Mouse (Mus musculus) forebrain, embryonic 14.5 days (tissue): ENCODE data around the gene Nmi. TPM values are rescaled to one million over a fixed set of nuclear protein-coding genes. Genes with fewer than 3 reads are reported as not detected.
A peak's percentile ranks its signal among the peaks of the same experiment; 100 is the strongest.

Source experiments
- ATAC-seq: fragments of 200-750 bp; cut with Nextera tagmentation; 2 replicates; pipeline ENCODE4 v1.8.0; 2017; ENCODE audit warnings: mild to moderate bottlenecking, moderate library complexity
- DNase-seq: peaks from one replicate; pipeline ENCODE4 v3.0.0-alpha.2; 2015; ENCODE audit warnings: low spot score
- H3K27ac ChIP-seq: fragments of 300-500 bp; sonication (generic); 2 replicates; pipeline ENCODE4 v1.5.1; 2014; ENCODE audit warnings: low read depth, mild to moderate bottlenecking, control low read depth, low read length, moderate library complexity
- H3K27me3 ChIP-seq: fragments of 300-500 bp; sonication (generic); replicated peaks from 2 replicates; pipeline ENCODE4 v1.6.1; 2014; ENCODE audit warnings: low read length, control low read depth, mixed read lengths; ENCODE audit not compliant: control insufficient read depth, insufficient read depth
- H3K36me3 ChIP-seq: fragments of 300-500 bp; sonication (generic); 2 replicates; pipeline ENCODE4 v1.6.1; 2014; ENCODE audit warnings: low read length, control low read depth; ENCODE audit not compliant: control insufficient read depth, insufficient read depth
- H3K4me1 ChIP-seq: fragments of 300-500 bp; sonication (generic); 2 replicates; pipeline ENCODE4 v1.6.1; 2014; ENCODE audit warnings: antibody characterized with exemption, low read length, control low read depth; ENCODE audit not compliant: control insufficient read depth, insufficient read depth
- H3K4me2 ChIP-seq: fragments of 300-500 bp; sonication (generic); 2 replicates; pipeline ENCODE4 v1.6.1; 2014; ENCODE audit warnings: mild to moderate bottlenecking, control low read depth, low read length
- H3K4me3 ChIP-seq: fragments of 300-500 bp; sonication (generic); 2 replicates; pipeline ENCODE4 v1.5.1; 2014; ENCODE audit warnings: low read depth, low read length, control low read depth
- H3K9ac ChIP-seq: fragments of 300-500 bp; sonication (generic); 2 replicates; pipeline ENCODE4 v1.6.1; 2014; ENCODE audit warnings: mild to moderate bottlenecking, low read length, control low read depth, moderate library complexity
- H3K9me3 ChIP-seq: fragments of 300-500 bp; sonication (generic); replicated peaks from 2 replicates; pipeline ENCODE4 v1.6.1; 2016; ENCODE audit warnings: low read length, control low read depth, mixed read lengths; ENCODE audit not compliant: control insufficient read depth
- WGBS: fragments of 180-500 bp; shearing (Covaris S2); extraction: QIAGEN DNeasy Blood & Tissue Kit; methylation state at CpG from one replicate; pipeline ENCODE4 v1.1.7; 2014; 5-methylcytosine and 5-hydroxymethylcytosine counted together
- polyA plus RNA-seq: library from polyadenylated mRNA; unstranded; fragments of >200 nt; fragmentation: Nextera tagmentation; extraction: Ambion mirVana; gene quantifications from 2 replicates; pipeline ENCODE4 v1.2.1, GENCODE M21; 2014

The Nmi gene
- polyA plus RNA-seq, 1 experiment from 2014 or later, result 5.0 TPM

- no peak for ATAC-seq
- H3K4me2 ChIP-seq, result no peak overlapping the region
Measured at GRCm38 (mm10) chr2:51935921-51936320, 37.4 kb downstream of the Nmi start.

GRCm38 (mm10) chr2:51934574-51935334 lies 38.5 kb downstream of the Nmi start, which contains the start of gene Rbm43:
Gene Rbm43 (minus strand): TSS chr2:51935163.
- ATAC-seq (peak; percentile 92), DNase-seq (peak; percentile 77)
- peak within 1 kb of the TSS; percentile 67 for H3K9ac ChIP-seq
- 0 out of 2 replicates have a peak, but pooled peaks cover 3% of the 10 kb centered on the region for H3K4me1 ChIP-seq
- no peaks in the 10 kb centered on the region for H3K27me3 ChIP-seq
- 2% methylated on average over 48 of the region's 48 CpGs for WGBS
- H3K9me3 ChIP-seq, result no peaks in the 10 kb centered on the region
- peak within 1 kb of the TSS; percentile 87 for H3K4me2 ChIP-seq
- no peaks in the 10 kb centered on the region for H3K36me3 ChIP-seq
- peak within 1 kb of the TSS; percentile 47 for H3K4me3 ChIP-seq
- H3K27ac ChIP-seq, result peak within 1 kb of the TSS; percentile 21; the same call in 1 of the 2 replicates

More at GRCm38 (mm10) chr2:51935921-51936320, 37.4 kb downstream of the Nmi start:
- no peak overlapping the region for H3K4me3 ChIP-seq
- DNase-seq, result no peak
- H3K36me3 ChIP-seq, result no peaks in the 10 kb centered on the region
- no peaks in the 10 kb centered on the region for H3K27me3 ChIP-seq
- no peak overlapping the region for H3K9ac ChIP-seq
- H3K27ac ChIP-seq, result no peak overlapping the region
- H3K9me3 ChIP-seq, result no peaks in the 10 kb centered on the region
- H3K4me1 ChIP-seq, result 0 out of 2 replicates have a peak, but pooled peaks cover 3% of the 10 kb centered on the region
- 95% methylated on average over 7 of the region's 7 CpGs for WGBS

GRCm38 (mm10) chr2:51933341-51934134 lies 39.8 kb downstream of the Nmi start:
- H3K4me2 ChIP-seq, result no peak overlapping the region
- H3K27me3 ChIP-seq, result no peaks in the 10 kb centered on the region
- H3K4me3 ChIP-seq, result no peak overlapping the region
- H3K27ac ChIP-seq, result no peak overlapping the region
- H3K9me3 ChIP-seq, result no peaks in the 10 kb centered on the region
- DNase-seq, result no peak
- no peak for ATAC-seq
- H3K9ac ChIP-seq, result no peak overlapping the region
- WGBS, result 76% methylated on average over 12 of the region's 12 CpGs
- H3K36me3 ChIP-seq, result no peaks in the 10 kb centered on the region
- 0 out of 2 replicates have a peak, but pooled peaks cover 3% of the 10 kb centered on the region for H3K4me1 ChIP-seq

- H3K4me3 ChIP-seq, result no peak overlapping the region
- ATAC-seq (no peak), DNase-seq (no peak)
- H3K9me3 ChIP-seq, result no peaks in the 10 kb centered on the region
- H3K27ac ChIP-seq, result no peak overlapping the region
- H3K27me3 ChIP-seq, result no peaks in the 10 kb centered on the region
- no peaks in the 10 kb centered on the region for H3K36me3 ChIP-seq
- H3K9ac ChIP-seq, result no peak overlapping the region
- no peak overlapping the region for H3K4me2 ChIP-seq
- 0 out of 2 replicates have a peak, but pooled peaks cover 3% of the 10 kb centered on the region for H3K4me1 ChIP-seq
- 93% methylated on average over 7 of the region's 7 CpGs for WGBS
Measured at GRCm38 (mm10) chr2:51931241-51931640, 42.1 kb downstream of the Nmi start.

- Histone ChIP-seq H3K36me3 (no peaks in the 10 kb centered on the region), H3K27ac (no peak overlapping the region), H3K9ac (no peak overlapping the region), H3K4me2 (no peak overlapping the region), H3K4me1 (no peaks in the 10 kb centered on the region), H3K9me3 (no peaks in the 10 kb centered on the region), H3K27me3 (no peaks in the 10 kb centered on the region), H3K4me3 (no peak overlapping the region)
- DNase-seq, result peak; percentile 92
- 9% methylated on average over 5 of the region's 5 CpGs for WGBS
- peak; percentile 80 for ATAC-seq
Measured at GRCm38 (mm10) chr2:51914944-51915680, 58.2 kb downstream of the Nmi start.

- H3K36me3 ChIP-seq, result no peaks in the 10 kb centered on the region
- no peaks in the 10 kb centered on the region for H3K4me1 ChIP-seq
- no peak overlapping the region for H3K9ac ChIP-seq
- no peak overlapping the region for H3K27ac ChIP-seq
- no peaks in the 10 kb centered on the region for H3K9me3 ChIP-seq
- H3K27me3 ChIP-seq, result no peaks in the 10 kb centered on the region
- no peak overlapping the region for H3K4me2 ChIP-seq
- WGBS, result 63% methylated on average over 7 of the region's 7 CpGs
- no peak overlapping the region for H3K4me3 ChIP-seq
- ATAC-seq (no peak), DNase-seq (no peak)
Measured at GRCm38 (mm10) chr2:51914532-51914931, 58.8 kb downstream of the Nmi start.

- no peaks in the 10 kb centered on the region for H3K9me3 ChIP-seq
- H3K27ac ChIP-seq, result no peak overlapping the region
- ATAC-seq (no peak), DNase-seq (no peak)
- H3K4me1 ChIP-seq, result no peaks in the 10 kb centered on the region
- H3K9ac ChIP-seq, result no peak overlapping the region
- H3K4me2 ChIP-seq, result no peak overlapping the region
- H3K36me3 ChIP-seq, result no peaks in the 10 kb centered on the region
- H3K4me3 ChIP-seq, result no peak overlapping the region
- WGBS, result 76% methylated on average over 6 of the region's 6 CpGs
- no peaks in the 10 kb centered on the region for H3K27me3 ChIP-seq
Measured at GRCm38 (mm10) chr2:51912740-51913139, 60.6 kb downstream of the Nmi start.

GRCm38 (mm10) chr2:51911864-51912263 lies 61.4 kb downstream of the Nmi start:
- no peak overlapping the region for H3K4me3 ChIP-seq
- ATAC-seq (no peak), DNase-seq (no peak)
- no peak overlapping the region for H3K4me2 ChIP-seq
- H3K27me3 ChIP-seq, result no peaks in the 10 kb centered on the region
- H3K27ac ChIP-seq, result no peak overlapping the region
- 92% methylated on average over 2 of the region's 2 CpGs for whole genome bisulfite sequencing
- no peaks in the 10 kb centered on the region for H3K36me3 ChIP-seq
- no peak overlapping the region for H3K9ac ChIP-seq
- H3K4me1 ChIP-seq, result no peaks in the 10 kb centered on the region
- no peaks in the 10 kb centered on the region for H3K9me3 ChIP-seq
